Mouse (Mus musculus): ENCODE measurements around the gene Cfdp1.
A peak's percentile ranks its signal among the peaks of the same experiment; 100 is the strongest.
"Not testable (repeated sequence)": the region's sequence is repeated elsewhere in the genome, so short reads cannot be mapped to it uniquely, and the experiment has no call there.

The Cfdp1 gene

DNA sequence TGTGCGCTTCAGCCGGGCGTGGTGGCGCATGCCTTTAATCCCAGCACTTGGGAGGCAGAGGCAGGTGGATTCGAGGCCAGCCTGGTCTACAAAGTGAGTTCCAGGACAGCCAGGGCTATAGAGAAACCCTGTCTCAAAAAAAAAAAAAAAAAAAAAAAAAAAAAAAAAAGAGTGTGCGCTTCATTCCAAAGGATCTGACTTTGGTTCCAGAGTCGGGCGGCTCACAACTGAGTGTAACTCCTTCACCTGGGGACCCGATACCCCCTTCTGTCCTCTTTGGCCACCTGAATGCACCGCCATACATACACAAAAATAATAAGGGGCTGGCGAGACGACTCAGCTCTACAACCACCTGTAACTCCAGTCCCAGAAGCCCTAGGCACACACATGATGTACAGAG is 872 bp downstream of the Cfdp1 start:
- not testable (repeated sequence) for DNase-seq

- no peak for DNase-seq
Observed at GRCm38 (mm10) chr8:111846746-111847145, 7.3 kb downstream of the Cfdp1 start.

DNA sequence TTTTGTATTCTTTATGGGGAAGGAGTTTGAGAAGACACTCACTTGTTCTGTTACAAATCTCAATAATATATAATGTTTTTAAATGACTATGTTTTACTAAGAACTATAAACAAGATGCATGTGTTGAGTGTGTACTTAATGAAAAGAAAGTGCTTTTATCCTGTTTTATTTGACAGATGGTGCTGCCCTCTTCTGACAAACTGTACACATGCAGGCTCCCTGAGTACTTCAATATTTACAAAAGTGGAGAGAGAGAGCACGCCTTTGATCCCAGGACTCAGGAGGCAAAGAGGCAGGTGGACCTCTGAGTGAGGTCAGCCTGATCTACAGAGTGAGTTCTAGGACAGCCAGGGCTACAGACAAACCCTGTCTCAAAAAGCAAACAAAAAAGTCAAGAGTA is 18.6 kb downstream of the Cfdp1 start:
- no peak for DNase-seq

- no peak for DNase-seq
Observed at GRCm38 (mm10) chr8:111834011-111834410, 20.1 kb downstream of the Cfdp1 start.

GRCm38 (mm10) chr8:111832983-111833382 is 21.1 kb downstream of the Cfdp1 start:
- no peak for DNase-seq

DNA sequence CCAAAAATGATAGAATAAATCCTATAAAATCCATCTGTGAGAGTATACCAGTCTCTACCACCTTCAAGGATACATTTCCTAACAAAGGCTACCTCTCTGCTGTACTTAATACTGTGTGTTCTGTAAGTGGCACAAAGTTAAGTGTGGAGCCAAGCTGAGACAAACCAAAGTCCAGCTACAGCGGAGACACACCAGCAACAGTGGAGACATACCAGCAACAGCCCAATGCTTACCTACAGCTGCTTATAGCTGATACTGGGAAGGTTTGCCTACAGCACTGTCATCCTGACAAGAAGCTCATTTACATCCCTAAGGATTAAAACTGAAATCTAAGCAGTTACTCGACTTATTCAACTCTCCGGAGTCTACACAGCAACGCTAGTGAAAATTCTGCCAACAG is 22.1 kb downstream of the Cfdp1 start:
- no peak for DNase-seq

DNA sequence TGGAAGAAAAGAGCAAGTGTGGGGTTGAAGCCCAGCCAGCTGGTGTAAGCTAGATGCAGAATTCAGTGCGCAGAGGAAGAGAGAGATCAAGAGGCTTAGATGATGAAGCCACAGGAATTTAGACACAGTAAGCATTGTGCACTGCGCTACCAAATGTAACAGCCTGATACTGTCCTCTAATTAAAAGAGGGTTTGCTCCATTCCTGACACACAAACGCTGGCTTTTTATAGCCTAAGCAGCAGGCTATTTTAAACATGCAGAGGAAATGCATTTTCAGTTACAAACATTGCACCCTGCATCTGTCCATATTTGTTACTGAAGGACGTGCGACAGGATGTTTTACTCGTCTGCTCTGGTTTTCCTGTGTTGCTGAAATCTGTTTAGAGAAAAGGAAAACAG is 25.5 kb downstream of the Cfdp1 start:
- no peak for DNase-seq

DNA sequence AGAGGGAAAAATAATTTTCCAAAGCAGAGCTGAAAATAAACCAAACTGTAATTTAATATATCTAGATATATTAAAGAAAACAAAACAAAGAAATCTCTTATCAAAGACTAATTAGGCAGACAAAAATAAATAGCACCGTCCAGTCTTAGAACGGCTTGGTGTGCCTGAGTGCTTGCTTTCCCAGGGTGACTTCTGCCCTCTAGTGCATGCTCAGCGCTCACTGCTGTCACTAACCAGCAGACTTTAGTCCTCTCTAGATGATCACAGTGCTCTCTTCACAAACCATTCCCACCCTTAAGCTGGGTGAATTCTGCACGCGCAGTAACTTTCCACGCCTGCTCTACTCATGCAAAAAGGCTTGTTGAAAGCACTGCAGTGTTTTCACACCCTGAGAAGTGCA is 28.9 kb downstream of the Cfdp1 start:
- DNase-seq, result peak; percentile 36

DNA sequence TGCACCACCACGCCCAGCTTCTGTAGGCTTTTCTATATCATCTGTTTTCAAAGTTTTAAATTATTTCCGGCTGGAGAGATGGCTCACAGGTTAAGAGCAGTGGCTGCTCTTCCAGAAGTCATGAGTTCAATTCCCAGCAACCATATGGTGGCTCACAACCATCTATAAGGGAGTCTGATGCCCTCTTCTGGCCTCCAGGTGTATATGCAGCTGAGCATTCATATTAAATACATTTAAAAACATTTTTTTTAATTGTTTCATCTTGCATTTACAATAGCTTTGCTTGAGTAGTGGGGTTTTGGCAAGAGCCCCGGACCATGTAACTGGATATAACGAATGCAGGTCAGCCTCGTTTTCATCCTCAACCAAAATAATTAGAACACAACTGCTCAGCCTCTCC is 29.8 kb downstream of the Cfdp1 start:
- no peak for DNase-seq

- DNase-seq, result no peak
Observed at GRCm38 (mm10) chr8:111821199-111821598, 32.9 kb downstream of the Cfdp1 start.

- DNase-seq, result no peak
Observed at GRCm38 (mm10) chr8:111820691-111821090, 33.4 kb downstream of the Cfdp1 start.

DNA sequence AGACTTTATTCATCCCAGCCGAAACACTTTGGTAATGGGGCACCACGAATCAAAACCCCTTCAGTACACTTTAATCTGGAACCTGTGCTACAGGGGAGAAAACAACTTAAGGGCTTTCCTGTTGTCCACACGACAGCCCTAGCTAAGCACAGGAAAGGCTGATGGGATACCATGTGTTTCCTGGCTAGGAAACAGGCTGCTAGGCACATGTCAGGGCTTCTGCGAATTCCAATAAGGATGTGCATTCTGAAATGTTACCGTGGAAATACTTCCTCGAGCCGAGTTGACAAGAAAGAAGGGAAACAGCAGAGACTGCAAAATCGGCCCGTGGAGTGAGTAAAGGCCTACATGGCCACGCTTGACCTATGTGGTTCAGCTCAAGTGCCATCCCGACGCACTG is 34.1 kb downstream of the Cfdp1 start:
- no peak for DNase-seq

GRCm38 (mm10) chr8:111818556-111818955 is 35.5 kb downstream of the Cfdp1 start:
- DNase-seq, result no peak

- no peak for DNase-seq
Observed at GRCm38 (mm10) chr8:111815078-111815477, 39.0 kb downstream of the Cfdp1 start.

GRCm38 (mm10) chr8:111813818-111814217 is 40.3 kb downstream of the Cfdp1 start:
- DNase-seq, result no peak

DNA sequence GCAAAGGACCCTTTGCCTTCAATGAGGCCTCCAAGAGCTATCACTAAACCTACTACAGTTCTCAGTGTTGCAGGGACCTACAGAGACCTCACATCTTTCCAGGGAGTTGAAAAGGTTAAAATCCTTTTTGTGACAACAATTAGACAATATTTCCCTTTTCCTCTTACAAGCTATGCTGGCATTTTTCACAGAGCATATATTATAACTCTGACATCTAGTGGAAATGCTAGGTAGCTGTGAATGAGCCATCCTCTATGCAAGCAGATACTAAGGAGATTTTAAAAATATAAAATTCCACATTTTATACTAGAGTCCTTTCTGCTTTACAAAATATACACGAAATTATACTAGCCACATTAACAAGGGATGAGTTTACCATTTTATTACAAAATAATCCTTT is 41.3 kb downstream of the Cfdp1 start:
- no peak for DNase-seq

GRCm38 (mm10) chr8:111810656-111811336 is 43.3 kb downstream of the Cfdp1 start:
- no peak for DNase-seq

GRCm38 (mm10) chr8:111808891-111809622 is 45.0 kb downstream of the Cfdp1 start:
- DNase-seq, result no peak

GRCm38 (mm10) chr8:111808006-111808405 is 46.1 kb downstream of the Cfdp1 start:
- DNase-seq, result no peak

DNA sequence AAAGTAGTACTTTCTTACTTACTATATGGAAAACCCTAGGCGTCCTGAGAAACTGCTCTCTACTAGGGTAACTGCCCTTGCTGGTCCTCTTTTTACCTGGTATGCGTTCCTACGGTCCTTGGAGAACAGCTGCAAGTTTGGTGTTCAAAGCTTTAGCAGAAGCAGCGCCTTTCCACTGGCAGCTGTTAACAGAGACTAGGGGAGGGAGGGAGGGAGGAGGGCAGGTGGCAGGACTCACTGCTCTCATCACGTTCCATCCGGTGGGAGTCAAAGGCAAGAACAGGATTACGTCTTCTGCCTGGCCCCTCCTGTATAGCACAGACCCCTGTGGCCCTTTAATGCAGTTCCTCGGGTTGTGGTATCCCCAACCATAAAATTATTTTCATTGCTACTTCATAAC is 50.7 kb downstream of the Cfdp1 start:
- DNase-seq, result no peak

GRCm38 (mm10) chr8:111802256-111802655 is 51.8 kb downstream of the Cfdp1 start:
- no peak for DNase-seq

- no peak for DNase-seq
Observed at GRCm38 (mm10) chr8:111801456-111801855, 52.6 kb downstream of the Cfdp1 start.

DNA sequence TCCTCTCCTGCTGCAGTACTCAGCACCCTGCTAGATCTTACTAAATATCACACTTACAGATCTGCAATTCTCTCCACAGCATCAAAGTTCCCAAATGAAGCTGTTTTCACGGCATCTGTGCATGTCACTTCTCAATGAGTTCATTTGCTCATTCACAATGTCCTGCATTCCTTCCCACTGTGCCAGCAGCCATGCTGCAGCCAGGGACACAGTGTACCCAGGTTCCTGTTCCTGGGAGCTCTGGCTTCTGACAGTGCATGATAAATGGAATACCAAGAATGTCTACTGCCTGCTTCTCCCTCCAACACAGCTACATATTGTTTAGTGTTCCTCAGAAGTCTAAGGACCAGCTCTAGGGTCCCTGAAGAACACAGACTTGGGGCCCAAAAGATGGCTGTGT is 57.6 kb downstream of the Cfdp1 start:
- DNase-seq, result no peak

GRCm38 (mm10) chr8:111793324-111793917 is 60.7 kb downstream of the Cfdp1 start:
- no peak for DNase-seq

Data from cerebellum, adult 9-11 months (tissue).